23 mouse cellular contexts compared by ENCODE assay signal in genomic region chr11:83060412-83061020, GRCm38 (mm10). TPM values are rescaled to one million over a fixed set of nuclear protein-coding genes. Genes with fewer than 3 reads are reported as not detected.
DNase-seq lines count a peak whose midpoint lies in the region; ATAC-seq lines count a peak whose summit lies in the region.
"Had no signal": no experiment of that assay in that cellular context is flagged by ENCODE, and none has a peak within 500 bp of the region (broad histone marks: within the 10 kb centered on the region; RNA-seq: fewer than 3 reads in every experiment).

No protein-coding gene starts in this region.

- peak; percentile 73 for DNase-seq in heart, adult 11 months
- no peak for DNase-seq in heart, postnatal 25 days (ENCODE audit: low spot score)
- peak; percentile 10 to 54 for DNase-seq in spleen, postnatal 4 days (ENCODE audit: low spot score in 2 of 2)
- no peak for DNase-seq in spleen, adult 18-20 months
- DNase-seq in induced T-regulatory cell, adult 2 months (ENCODE audit: low read depth): peak; percentile 51
- DNase-seq in cerebellum, postnatal 25 days: no peak
- DNase-seq: adrenal gland, postnatal 25 days; cerebellum, adult 11-12 months; cerebellum, adult 9-11 months; gastrocnemius, postnatal 10 days; kidney, adult 8-10 months; layer of hippocampus, adult 9-11 months; lung, embryonic 14.5 days; lung, postnatal 14 days; retina, postnatal 1 day; right cerebral cortex, postnatal 14 days; thymus, postnatal 25 days had no signal

- intact Hi-C loops in heart, postnatal 25 days (cut with DNase I): loop anchor here (5.0 kb wide), 1 partner anchor 137 kb away; no protein-coding TSS in a partner anchor

- no peak for ATAC-seq in megakaryocyte-erythroid progenitor cell, adult 5-6 weeks (replicated peaks; ENCODE audit: low FRiP score, low TSS enrichment, poor library complexity, severe bottlenecking)
- ATAC-seq: forebrain, embryonic 16.5 days; intestine, embryonic 15.5 days; midbrain, embryonic 15.5 days had no signal

RNA-seq across cellular contexts. Expression of gene Slfn2, which starts 4.4 kb away (rescaled TPM):
- total RNA-seq in heart, postnatal 25 days (2021): 1 to 10 TPM; 3.2 to 3.8 TPM
- total RNA-seq in megakaryocyte-erythroid progenitor cell, adult 5-6 weeks (2014; fragmentation: Nextera tagmentation): 0.66 and 3.7 TPM in 2 replicates
- 1.4 and 8.3 TPM in 2 replicates for total RNA-seq in megakaryocyte-erythroid progenitor cell, adult 5-6 weeks (2017)

RNA-seq across cellular contexts. Expression of gene Slfn8, which starts 39.9 kb away (rescaled TPM):
- under 1 TPM; 0.55 to 0.89 TPM for total RNA-seq in heart, postnatal 25 days (2021)
- 7.4 and 9.3 TPM in 2 replicates for total RNA-seq in megakaryocyte-erythroid progenitor cell, adult 5-6 weeks (2014; fragmentation: Nextera tagmentation)
- 6.5 and 11.6 TPM in 2 replicates for total RNA-seq in megakaryocyte-erythroid progenitor cell, adult 5-6 weeks (2017)

RNA-seq across cellular contexts. Expression of gene Slfn1, which starts 56.1 kb away (rescaled TPM):
- total RNA-seq in heart, postnatal 25 days (2021): under 1 TPM; 0.13 to 0.28 TPM
- total RNA-seq in megakaryocyte-erythroid progenitor cell, adult 5-6 weeks (2014; fragmentation: Nextera tagmentation): 0.64 TPM in 1 of 2 replicates, not detected in the other
- total RNA-seq in megakaryocyte-erythroid progenitor cell, adult 5-6 weeks (2017): 0.23 and 2.5 TPM in 2 replicates
- total RNA-seq: adrenal gland, postnatal 25 days; common myeloid progenitor, adult 5-6 weeks; left cerebral cortex, postnatal 10 days had no signal

Comparison
In these comparisons a context has a peak if more than half of its experiments do, and no peak if none do; other contexts are left out.
1. DNase-seq: peak in heart, adult 11 months (single experiment), spleen, postnatal 4 days (2 of 2) and induced T-regulatory cell, adult 2 months (single experiment); none in heart, postnatal 25 days (single experiment), spleen, adult 18-20 months (0 of 2) and cerebellum, postnatal 25 days (0 of 2).